Mouse (Mus musculus): ENCODE results near the gene Mxi1.

- TF ChIP-seq POLR2A (IDR thresholded peaks at IDR 0.05; ENCODE audit: low read depth, low read length) (no peak), CTCF (IDR thresholded peaks at IDR 0.05; ENCODE audit: extremely low read depth, insufficient read depth, insufficient read length, insufficient replicate concordance) (no peak)
These were observed 68.1 kb downstream of the Mxi1 start for GRCm38 (mm10) chr19:53378421-53378820.

Data from spleen, adult 2 months (tissue).